ENCODE assay signal across 26 mouse cellular contexts in the genomic region with DNA sequence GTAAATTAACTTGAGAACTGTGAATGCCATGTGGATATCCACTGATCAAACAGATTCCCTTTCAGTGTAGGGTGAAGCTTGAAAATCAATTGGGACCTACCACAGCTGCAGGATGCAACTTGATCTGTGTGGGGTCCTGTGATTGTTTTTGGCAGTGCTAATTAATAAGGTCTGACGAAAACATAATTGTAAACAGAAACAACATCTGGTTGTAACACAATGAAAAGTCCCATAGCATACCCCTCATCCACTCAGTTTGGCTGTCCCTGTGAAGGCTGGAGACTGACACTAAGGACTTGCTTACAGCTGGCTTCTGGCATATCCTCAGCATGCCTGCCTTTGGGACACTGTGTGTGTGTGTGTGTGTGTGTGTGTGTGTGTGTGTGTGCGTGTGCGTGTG. TPM values are rescaled to one million over a fixed set of nuclear protein-coding genes. Genes with fewer than 3 reads are reported as not detected.
DNase-seq lines count a peak whose midpoint lies in the region; ATAC-seq lines count a peak whose summit lies in the region.
"Had no signal": no experiment of that assay in that cellular context is flagged by ENCODE, and none has a peak within 500 bp of the region (broad histone marks: within the 10 kb centered on the region; RNA-seq: fewer than 3 reads in every experiment).

No protein-coding gene starts in this region.

- intact Hi-C loops in heart, postnatal 10 days (cut with DNase I), result no loop called here

- DNase-seq in lung, postnatal 36 days, result no peak
- no peak for DNase-seq in heart, embryonic 10.5 days (ENCODE audit: low spot score)
- DNase-seq in heart, postnatal 10 days, result no peak
- DNase-seq: adrenal gland, postnatal 10 days; cerebellum, adult 11 months; cerebellum, adult 2 months; cerebellum, adult 9-11 months; cerebellum, postnatal 25 days; embryo, embryonic 11 days; gastrocnemius, postnatal 10 days; gastrocnemius, postnatal 36 days; heart, adult 2 months; heart, postnatal 36 days; kidney, adult 18-20 months had no signal

- no peak overlapping the region for H3K27ac ChIP-seq in intestine, embryonic 16.5 days (ENCODE audit: low read length)
- no peak overlapping the region for H3K27ac ChIP-seq in intestine, embryonic 15.5 days
- H3K27ac ChIP-seq in lung, embryonic 15.5 days, result no peak overlapping the region
- H3K27ac ChIP-seq in embryonic facial prominence, embryonic 12.5 days, result peak overlapping the region; percentile 50; the same call in 1 of the 2 replicates
- 0 out of 2 replicates have a peak overlapping the region, but pooled peaks have one; percentile 22 for H3K27ac ChIP-seq in embryonic facial prominence, embryonic 15.5 days (replicated peaks)
- no peak overlapping the region for H3K27ac ChIP-seq in heart, embryonic 10.5 days
- H3K27ac ChIP-seq: forebrain, embryonic 12.5 days; forebrain, embryonic 15.5 days; heart, adult 2 months; hindbrain, embryonic 15.5 days had no signal

- H3K4me1 ChIP-seq in intestine, embryonic 16.5 days (ENCODE audit: control insufficient read depth, insufficient read depth, low read length), result no peaks in the 10 kb centered on the region
- H3K4me1 ChIP-seq in intestine, embryonic 15.5 days (replicated peaks), result no peaks in the 10 kb centered on the region
- no peaks in the 10 kb centered on the region for H3K4me1 ChIP-seq in lung, embryonic 15.5 days
- H3K4me1 ChIP-seq in embryonic facial prominence, embryonic 12.5 days, result peaks cover 4% of the 10 kb centered on the region; the same call in 1 of the 2 replicates
- peaks cover 6% of the 10 kb centered on the region; the same call in 1 of the 2 replicates for H3K4me1 ChIP-seq in embryonic facial prominence, embryonic 15.5 days
- H3K4me1 ChIP-seq in heart, embryonic 10.5 days, result no peaks in the 10 kb centered on the region
- H3K4me1 ChIP-seq: forebrain, embryonic 12.5 days; hindbrain, embryonic 15.5 days had no signal

- H3K9me3 ChIP-seq in intestine, embryonic 16.5 days (ENCODE audit: control insufficient read depth, low read length), result no peaks in the 10 kb centered on the region
- H3K9me3 ChIP-seq in intestine, embryonic 15.5 days, result no peaks in the 10 kb centered on the region
- no peaks in the 10 kb centered on the region for H3K9me3 ChIP-seq in lung, embryonic 15.5 days
- H3K9me3 ChIP-seq in embryonic facial prominence, embryonic 12.5 days, result no peaks in the 10 kb centered on the region
- H3K9me3 ChIP-seq in embryonic facial prominence, embryonic 15.5 days (replicated peaks), result no peaks in the 10 kb centered on the region
- H3K9me3 ChIP-seq in heart, embryonic 10.5 days, result no peaks in the 10 kb centered on the region
- H3K9me3 ChIP-seq: forebrain, embryonic 12.5 days; forebrain, embryonic 15.5 days; hindbrain, embryonic 15.5 days had no signal

- 76% methylated on average over 3 of the region's 3 CpGs for WGBS in intestine, embryonic 16.5 days
- WGBS in intestine, embryonic 15.5 days, result 69% methylated on average over 3 of the region's 3 CpGs
- WGBS in lung, embryonic 15.5 days, result 77% methylated on average over 3 of the region's 3 CpGs
- WGBS in embryonic facial prominence, embryonic 12.5 days, result 41% methylated on average over 3 of the region's 3 CpGs
- 39% methylated on average over 3 of the region's 3 CpGs for WGBS in embryonic facial prominence, embryonic 15.5 days
- 81% methylated on average over 3 of the region's 3 CpGs for WGBS in heart, embryonic 10.5 days

- 0 out of 2 replicates have a peak, but pooled peaks have one; percentile 21 for ATAC-seq in intestine, embryonic 16.5 days
- ATAC-seq in intestine, embryonic 15.5 days, result no peak
- ATAC-seq in lung, embryonic 15.5 days (ENCODE audit: borderline replicate concordance, extremely low read depth, low FRiP score, low TSS enrichment), result peak; percentile 31; the same call in 1 of the 2 replicates
- 0 out of 2 replicates have a peak, but pooled peaks have one; percentile 60 for ATAC-seq in embryonic facial prominence, embryonic 12.5 days (ENCODE audit: insufficient number of reproducible peaks, insufficient read depth, low FRiP score, low TSS enrichment)
- ATAC-seq in embryonic facial prominence, embryonic 15.5 days (ENCODE audit: insufficient number of reproducible peaks, low FRiP score, low TSS enrichment, low read depth), result peak; percentile 65
- ATAC-seq: forebrain, embryonic 15.5 days; Patski had no signal

- no peaks in the 10 kb centered on the region for H3K27me3 ChIP-seq in intestine, embryonic 16.5 days (replicated peaks; ENCODE audit: control insufficient read depth, insufficient read depth, low read length)
- H3K27me3 ChIP-seq in intestine, embryonic 15.5 days (replicated peaks), result no peaks in the 10 kb centered on the region
- H3K27me3 ChIP-seq in lung, embryonic 15.5 days, result no peaks in the 10 kb centered on the region
- H3K27me3 ChIP-seq in embryonic facial prominence, embryonic 12.5 days, result no peaks in the 10 kb centered on the region
- no peaks in the 10 kb centered on the region for H3K27me3 ChIP-seq in embryonic facial prominence, embryonic 15.5 days
- no peaks in the 10 kb centered on the region for H3K27me3 ChIP-seq in heart, embryonic 10.5 days (ENCODE audit: insufficient read depth, poor library complexity, severe bottlenecking)
- H3K27me3 ChIP-seq: forebrain, embryonic 12.5 days; forebrain, embryonic 15.5 days; hindbrain, embryonic 15.5 days; Patski had no signal

- H3K4me3 ChIP-seq in intestine, embryonic 16.5 days (ENCODE audit: low read length), result no peak overlapping the region
- H3K4me3 ChIP-seq in intestine, embryonic 15.5 days (replicated peaks), result no peak overlapping the region
- H3K4me3 ChIP-seq in lung, embryonic 15.5 days, result no peak overlapping the region
- no peak overlapping the region for H3K4me3 ChIP-seq in embryonic facial prominence, embryonic 12.5 days
- no peak overlapping the region for H3K4me3 ChIP-seq in embryonic facial prominence, embryonic 15.5 days (replicated peaks)
- no peak overlapping the region for H3K4me3 ChIP-seq in heart, embryonic 10.5 days
- H3K4me3 ChIP-seq: erythroblast, embryonic 14.5 days; forebrain, embryonic 12.5 days; forebrain, embryonic 15.5 days; heart, adult 2 months; hindbrain, embryonic 15.5 days had no signal

- no peak overlapping the region for H3K9ac ChIP-seq in intestine, embryonic 16.5 days (ENCODE audit: low read depth, low read length)
- no peak overlapping the region for H3K9ac ChIP-seq in intestine, embryonic 15.5 days
- no peak overlapping the region for H3K9ac ChIP-seq in lung, embryonic 15.5 days
- H3K9ac ChIP-seq in embryonic facial prominence, embryonic 12.5 days, result no peak overlapping the region
- no peak overlapping the region for H3K9ac ChIP-seq in embryonic facial prominence, embryonic 15.5 days
- H3K9ac ChIP-seq: forebrain, embryonic 12.5 days; forebrain, embryonic 15.5 days; hindbrain, embryonic 15.5 days had no signal

- H3K36me3 ChIP-seq in intestine, embryonic 16.5 days (ENCODE audit: control insufficient read depth, insufficient read depth, low read length), result no peaks in the 10 kb centered on the region
- no peaks in the 10 kb centered on the region for H3K36me3 ChIP-seq in intestine, embryonic 15.5 days
- no peaks in the 10 kb centered on the region for H3K36me3 ChIP-seq in lung, embryonic 15.5 days
- H3K36me3 ChIP-seq in embryonic facial prominence, embryonic 12.5 days, result no peaks in the 10 kb centered on the region
- no peaks in the 10 kb centered on the region for H3K36me3 ChIP-seq in embryonic facial prominence, embryonic 15.5 days
- no peaks in the 10 kb centered on the region for H3K36me3 ChIP-seq in heart, embryonic 10.5 days
- H3K36me3 ChIP-seq: forebrain, embryonic 12.5 days; forebrain, embryonic 15.5 days; hindbrain, embryonic 15.5 days had no signal

- no peak overlapping the region for H3K4me2 ChIP-seq in intestine, embryonic 16.5 days (ENCODE audit: low read depth, low read length)
- H3K4me2 ChIP-seq in intestine, embryonic 15.5 days (replicated peaks), result no peak overlapping the region
- no peak overlapping the region for H3K4me2 ChIP-seq in lung, embryonic 15.5 days
- H3K4me2 ChIP-seq in embryonic facial prominence, embryonic 12.5 days (replicated peaks), result no peak overlapping the region
- H3K4me2 ChIP-seq in embryonic facial prominence, embryonic 15.5 days (replicated peaks), result no peak overlapping the region
- H3K4me2 ChIP-seq: forebrain, embryonic 12.5 days; forebrain, embryonic 15.5 days; heart, embryonic 11.5 days; hindbrain, embryonic 15.5 days had no signal

RNA-seq across cellular contexts. Expression of a gene that starts 42.6 kb away (rescaled TPM):
- polyA plus RNA-seq in intestine, embryonic 16.5 days (2015; fragmentation: Nextera tagmentation; extraction: Ambion mirVana), result 0.64 and 0.66 TPM in 2 replicates
- 1.6 and 2.0 TPM in 2 replicates for polyA plus RNA-seq in intestine, embryonic 15.5 days (2015; fragmentation: Nextera tagmentation; extraction: Ambion mirVana)
- 2.5 and 2.9 TPM in 2 replicates for polyA plus RNA-seq in lung, embryonic 15.5 days (2015; fragmentation: Nextera tagmentation; extraction: Ambion mirVana)
- polyA plus RNA-seq in embryonic facial prominence, embryonic 12.5 days (2016; fragmentation: Nextera tagmentation; extraction: Ambion mirVana), result 2.7 and 3.2 TPM in 2 replicates
- polyA plus RNA-seq in embryonic facial prominence, embryonic 15.5 days (2015; fragmentation: Nextera tagmentation; extraction: Ambion mirVana), result 1.4 and 1.5 TPM in 2 replicates
- 1.1 and 1.4 TPM in 2 replicates for polyA plus RNA-seq in heart, embryonic 10.5 days (2016; fragmentation: Nextera tagmentation; extraction: Ambion mirVana)
- 10 to 100 TPM; 22.5 to 29.0 TPM for total RNA-seq in heart, postnatal 10 days (2021)
- total RNA-seq: granulocyte monocyte progenitor cell, adult 5-6 weeks had no signal
- polyA plus RNA-seq: erythroblast, embryonic 14.5 days had no signal

Comparison
In these comparisons a context has a peak if more than half of its experiments do, and no peak if none do; other contexts are left out.
1. H3K27ac ChIP-seq: peak in embryonic facial prominence, embryonic 12.5 days (single experiment) and embryonic facial prominence, embryonic 15.5 days (single experiment); none in intestine, embryonic 16.5 days (single experiment), intestine, embryonic 15.5 days (single experiment), lung, embryonic 15.5 days (single experiment) and heart, embryonic 10.5 days (single experiment).